Mouse (Mus musculus): ENCODE measurements around the gene Kat5. TPM values are rescaled to one million over a fixed set of nuclear protein-coding genes. Genes with fewer than 3 reads are reported as not detected.

Gene Kat5
- polyA plus RNA-seq, 1 experiment from 2014 or later = 29.6 TPM

DNA sequence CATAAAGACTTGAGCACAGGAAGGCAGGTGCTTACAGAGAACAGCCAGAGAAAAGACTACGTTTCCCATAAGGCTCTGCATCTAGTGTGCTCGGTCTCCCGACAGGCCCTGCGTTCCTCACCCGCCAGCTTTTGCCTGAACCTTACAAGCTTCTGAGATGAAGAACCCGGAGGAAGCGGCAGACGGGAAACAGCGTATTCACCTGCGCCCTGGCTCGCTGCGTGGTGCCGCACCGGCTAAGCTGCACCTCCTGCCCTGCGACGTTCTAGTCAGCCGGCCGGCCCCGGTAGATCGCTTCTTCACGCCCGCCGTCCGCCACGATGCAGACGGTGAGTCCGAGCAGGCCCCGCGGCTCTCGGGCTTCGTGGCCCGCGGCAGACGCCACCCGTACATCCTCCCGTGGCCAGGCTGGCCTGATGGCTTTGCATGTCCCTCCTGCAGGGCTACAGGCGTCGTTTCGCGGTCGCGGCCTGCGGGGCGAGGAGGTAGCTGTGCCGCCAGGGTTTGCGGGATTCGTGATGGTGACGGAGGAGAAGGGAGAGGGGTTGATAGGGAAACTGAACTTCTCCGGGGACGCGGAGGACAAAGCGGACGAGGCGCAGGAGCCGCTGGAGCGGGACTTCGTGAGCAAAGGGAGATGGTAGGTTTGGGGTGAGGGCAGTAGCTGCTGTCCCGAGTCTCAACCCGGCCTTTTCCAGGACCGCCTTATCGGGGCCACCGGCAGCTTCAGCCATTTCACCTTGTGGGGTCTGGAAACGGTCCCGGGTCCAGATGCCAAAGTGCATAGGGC is 8.1 kb downstream of the Kat5 start, which contains the start of gene Rnaseh2c:
Rnaseh2c (plus strand) TSS at position 122 of the 790 bp plus-strand sequence.
- Histone ChIP-seq H3K9me3 (replicated peaks) (no peaks in the 10 kb centered on the region), H3K4me3 (peak within 1 kb of the TSS; percentile 81), H3K36me3 (peaks cover 42% of the 10 kb centered on the region), H3K27ac (peak within 1 kb of the TSS; percentile 88), H3K4me1 (replicated peaks) (peaks cover 20% of the 10 kb centered on the region), H3K9ac (peak within 1 kb of the TSS; percentile 89), H3K4me2 (peak within 1 kb of the TSS; percentile 94), H3K27me3 (no peaks in the 10 kb centered on the region)
- WGBS = under 1% methylated on average over 64 of the region's 64 CpGs
- ATAC-seq (replicated peaks; ENCODE audit: insufficient number of reproducible peaks, insufficient read depth, low FRiP score, low read depth) = peak; percentile 66

DNA sequence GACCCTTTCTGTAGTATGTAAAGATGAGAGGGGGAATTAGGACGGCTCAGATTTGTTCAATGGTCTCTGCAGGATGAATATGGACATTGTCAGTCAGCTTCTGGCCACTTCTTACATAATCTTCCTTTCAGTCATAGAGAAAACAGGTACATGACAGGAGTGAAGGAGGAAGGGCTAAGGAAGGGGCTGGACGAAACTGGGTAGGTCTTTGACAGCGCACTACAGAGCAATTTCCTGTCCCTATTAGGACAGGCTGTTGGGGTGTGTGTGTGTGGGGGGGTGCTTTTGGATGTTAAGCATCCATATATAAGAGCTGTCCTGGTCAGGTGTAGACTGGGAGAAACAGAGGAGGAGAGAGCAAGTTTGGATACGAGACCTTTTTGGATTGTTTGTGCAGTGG is 10.8 kb downstream of the Kat5 start:
- Histone ChIP-seq H3K9ac (no peak overlapping the region), H3K4me3 (no peak overlapping the region), H3K4me1 (replicated peaks) (peaks cover 20% of the 10 kb centered on the region), H3K27me3 (no peaks in the 10 kb centered on the region), H3K27ac (no peak overlapping the region), H3K9me3 (replicated peaks) (no peaks in the 10 kb centered on the region), H3K36me3 (peaks cover 15% of the 10 kb centered on the region), H3K4me2 (no peak overlapping the region)
- ATAC-seq (replicated peaks; ENCODE audit: insufficient number of reproducible peaks, insufficient read depth, low FRiP score, low read depth) = no peak
- WGBS = 70% methylated on average over 4 of the region's 4 CpGs

DNA sequence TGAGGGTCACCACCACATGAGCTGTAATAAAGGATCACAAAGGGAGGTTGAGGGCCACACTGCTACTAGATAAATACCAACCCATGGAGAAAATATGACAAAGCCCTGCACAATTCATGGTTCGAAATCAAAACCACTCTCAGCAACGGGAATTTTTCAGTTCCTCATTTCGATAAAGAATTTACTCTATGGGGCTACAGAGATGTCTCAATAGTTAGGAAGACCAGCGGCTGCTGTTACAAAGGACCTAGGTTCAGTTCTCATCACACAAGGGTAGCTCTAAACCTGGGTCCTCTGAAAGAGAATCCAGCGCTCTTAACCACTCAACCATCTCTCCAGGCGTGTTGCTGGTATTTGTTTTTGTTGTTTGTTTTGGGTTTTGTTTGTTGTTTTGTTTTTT is 18.1 kb downstream of the Kat5 start:
- Histone ChIP-seq H3K9ac (no peak overlapping the region), H3K27ac (no peak overlapping the region), H3K9me3 (replicated peaks) (no peaks in the 10 kb centered on the region), H3K27me3 (no peaks in the 10 kb centered on the region), H3K4me1 (replicated peaks) (no peaks in the 10 kb centered on the region), H3K4me2 (no peak overlapping the region), H3K4me3 (no peak overlapping the region), H3K36me3 (no peaks in the 10 kb centered on the region)
- 78% methylated on average over 6 of the region's 6 CpGs for WGBS
- no peak for ATAC-seq (replicated peaks; ENCODE audit: insufficient number of reproducible peaks, insufficient read depth, low FRiP score, low read depth)

GRCm38 (mm10) chr19:5589159-5589558 is 20.9 kb downstream of the Kat5 start:
- ATAC-seq (replicated peaks; ENCODE audit: insufficient number of reproducible peaks, insufficient read depth, low FRiP score, low read depth) = no peak
- peaks cover 5% of the 10 kb centered on the region; the same call in 1 of the 2 replicates for H3K27me3 ChIP-seq
- no peaks in the 10 kb centered on the region for H3K4me1 ChIP-seq (replicated peaks)
- H3K4me2 ChIP-seq = no peak overlapping the region
- no peaks in the 10 kb centered on the region for H3K36me3 ChIP-seq
- WGBS = 68% methylated on average over 9 of the region's 9 CpGs
- no peak overlapping the region for H3K27ac ChIP-seq
- no peaks in the 10 kb centered on the region for H3K9me3 ChIP-seq (replicated peaks)
- no peak overlapping the region for H3K9ac ChIP-seq
- no peak overlapping the region for H3K4me3 ChIP-seq

DNA sequence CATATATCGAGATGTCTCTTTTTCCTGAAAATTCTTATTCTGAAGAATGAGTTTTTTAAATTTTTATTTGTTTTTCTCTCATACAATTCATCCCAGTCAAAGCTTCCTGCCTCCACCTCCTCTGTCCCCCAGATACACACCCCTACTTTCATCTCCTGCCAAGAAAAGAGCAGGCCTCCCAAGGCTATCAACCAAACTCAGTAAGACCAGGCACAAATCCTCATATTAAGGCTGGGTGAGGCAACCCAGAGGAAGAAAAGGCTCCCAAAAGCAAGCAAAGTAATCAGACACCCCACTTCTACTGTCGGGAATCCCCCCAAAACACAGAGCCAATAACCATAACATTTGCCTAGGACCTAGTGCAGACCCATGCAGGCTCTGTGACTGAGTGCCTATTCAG is 28.0 kb downstream of the Kat5 start:
- no peak for ATAC-seq (replicated peaks; ENCODE audit: insufficient number of reproducible peaks, insufficient read depth, low FRiP score, low read depth)
- Histone ChIP-seq H3K4me2 (no peak overlapping the region), H3K27me3 (peaks cover 6% of the 10 kb centered on the region; the same call in 1 of the 2 replicates), H3K4me1 (replicated peaks) (no peaks in the 10 kb centered on the region), H3K9ac (no peak overlapping the region), H3K4me3 (no peak overlapping the region), H3K9me3 (replicated peaks) (no peaks in the 10 kb centered on the region), H3K27ac (no peak overlapping the region), H3K36me3 (no peaks in the 10 kb centered on the region)
- WGBS = 74% methylated on average over 2 of the region's 2 CpGs

- H3K4me3 ChIP-seq = no peak overlapping the region
- H3K27me3 ChIP-seq = peaks cover 3% of the 10 kb centered on the region; the same call in 1 of the 2 replicates
- no peaks in the 10 kb centered on the region for H3K4me1 ChIP-seq (replicated peaks)
- no peaks in the 10 kb centered on the region for H3K36me3 ChIP-seq
- ATAC-seq (replicated peaks; ENCODE audit: insufficient number of reproducible peaks, insufficient read depth, low FRiP score, low read depth) = no peak
- WGBS = 80% methylated on average over 6 of the region's 6 CpGs
- no peaks in the 10 kb centered on the region for H3K9me3 ChIP-seq (replicated peaks)
- H3K27ac ChIP-seq = no peak overlapping the region
- H3K9ac ChIP-seq = no peak overlapping the region
- H3K4me2 ChIP-seq = no peak overlapping the region
These were observed 29.3 kb downstream of the Kat5 start for GRCm38 (mm10) chr19:5580776-5581175.

DNA sequence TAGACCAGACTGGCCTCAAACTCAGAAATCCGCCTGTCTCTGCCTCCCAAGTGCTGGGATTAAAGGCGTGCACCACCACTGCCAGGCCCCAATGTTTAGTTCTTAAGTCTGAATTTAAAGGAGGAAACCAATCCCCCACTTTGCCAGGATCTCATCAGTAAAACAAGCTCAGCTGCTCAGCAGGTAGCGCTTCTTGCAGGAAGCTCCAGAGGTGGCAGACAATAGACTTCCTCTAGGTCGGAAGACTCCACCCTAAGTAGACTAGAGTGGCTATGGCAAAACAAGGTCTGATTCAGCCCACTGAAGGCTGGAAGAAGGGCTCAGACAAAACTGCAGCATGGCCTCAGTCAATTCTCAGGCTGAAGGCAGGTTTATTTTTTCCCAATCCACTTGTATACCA is 30.1 kb downstream of the Kat5 start:
- peaks cover 3% of the 10 kb centered on the region; the same call in 1 of the 2 replicates for H3K27me3 ChIP-seq
- H3K4me2 ChIP-seq = no peak overlapping the region
- no peaks in the 10 kb centered on the region for H3K4me1 ChIP-seq (replicated peaks)
- H3K27ac ChIP-seq = no peak overlapping the region
- no peaks in the 10 kb centered on the region for H3K9me3 ChIP-seq (replicated peaks)
- ATAC-seq (replicated peaks; ENCODE audit: insufficient number of reproducible peaks, insufficient read depth, low FRiP score, low read depth) = no peak
- H3K9ac ChIP-seq = no peak overlapping the region
- no peaks in the 10 kb centered on the region for H3K36me3 ChIP-seq
- 71% methylated on average over 4 of the region's 4 CpGs for WGBS
- no peak overlapping the region for H3K4me3 ChIP-seq

GRCm38 (mm10) chr19:5575336-5575735 is 34.7 kb downstream of the Kat5 start:
- H3K9me3 ChIP-seq (replicated peaks) = no peaks in the 10 kb centered on the region
- WGBS = 95% methylated on average over 1 of the region's 1 CpGs
- no peak for ATAC-seq (replicated peaks; ENCODE audit: insufficient number of reproducible peaks, insufficient read depth, low FRiP score, low read depth)
- H3K36me3 ChIP-seq = peaks cover 2% of the 10 kb centered on the region; the same call in 1 of the 2 replicates
- no peak overlapping the region for H3K4me3 ChIP-seq
- H3K4me2 ChIP-seq = no peak overlapping the region
- H3K27ac ChIP-seq = no peak overlapping the region
- 0 out of 2 replicates have a peak, but pooled peaks cover 1% of the 10 kb centered on the region for H3K27me3 ChIP-seq
- 0 out of 2 replicates have a peak, but pooled peaks cover 2% of the 10 kb centered on the region for H3K4me1 ChIP-seq (replicated peaks)
- H3K9ac ChIP-seq = no peak overlapping the region

DNA sequence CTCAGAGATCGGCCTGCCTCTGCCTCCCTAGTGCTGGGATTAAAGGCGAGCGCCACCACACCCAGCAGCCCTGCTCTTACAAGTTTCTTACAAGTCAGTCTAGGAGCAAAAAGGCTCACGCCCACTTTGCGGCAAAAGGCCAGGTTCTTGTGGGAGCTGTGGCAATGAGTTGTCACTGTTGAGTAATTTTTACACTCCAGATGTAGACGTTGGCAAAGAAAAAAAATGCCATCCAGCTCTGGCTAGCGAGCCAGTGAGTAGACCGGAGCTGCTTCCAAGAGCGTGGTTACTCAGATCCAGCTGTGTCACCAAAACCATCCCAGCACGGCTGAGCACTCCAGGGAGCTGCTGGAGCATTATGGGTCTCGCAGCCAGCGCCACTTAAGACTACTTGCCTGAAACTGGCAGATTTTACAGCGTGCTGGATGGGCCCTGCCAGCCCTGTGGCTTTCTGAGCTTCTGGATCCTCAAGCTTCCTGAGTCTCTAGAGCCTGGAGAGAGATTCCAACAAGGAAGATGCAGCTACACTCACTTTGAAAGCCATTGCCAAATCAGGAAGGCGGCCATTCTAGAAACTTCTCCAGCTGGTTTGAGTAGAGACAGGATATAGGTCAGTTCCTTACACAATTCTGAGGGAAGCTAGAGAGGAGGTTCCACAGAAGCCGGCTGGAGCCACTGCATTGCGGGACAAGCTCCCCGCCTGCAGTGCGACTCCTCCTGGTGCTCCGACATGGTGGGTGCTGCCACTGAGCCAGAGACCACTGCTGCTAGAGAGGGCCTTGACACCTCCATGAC is 37.5 kb downstream of the Kat5 start:
- Histone ChIP-seq H3K27ac (no peak overlapping the region), H3K36me3 (peaks cover 7% of the 10 kb centered on the region; the same call in 1 of the 2 replicates), H3K4me1 (replicated peaks) (peaks cover 14% of the 10 kb centered on the region), H3K4me2 (no peak overlapping the region), H3K27me3 (0 out of 2 replicates have a peak, but pooled peaks cover 12% of the 10 kb centered on the region), H3K9me3 (replicated peaks) (no peaks in the 10 kb centered on the region), H3K9ac (no peak overlapping the region), H3K4me3 (no peak overlapping the region)
- no peak for ATAC-seq (replicated peaks; ENCODE audit: insufficient number of reproducible peaks, insufficient read depth, low FRiP score, low read depth)
- WGBS = 81% methylated on average over 19 of the region's 19 CpGs

DNA sequence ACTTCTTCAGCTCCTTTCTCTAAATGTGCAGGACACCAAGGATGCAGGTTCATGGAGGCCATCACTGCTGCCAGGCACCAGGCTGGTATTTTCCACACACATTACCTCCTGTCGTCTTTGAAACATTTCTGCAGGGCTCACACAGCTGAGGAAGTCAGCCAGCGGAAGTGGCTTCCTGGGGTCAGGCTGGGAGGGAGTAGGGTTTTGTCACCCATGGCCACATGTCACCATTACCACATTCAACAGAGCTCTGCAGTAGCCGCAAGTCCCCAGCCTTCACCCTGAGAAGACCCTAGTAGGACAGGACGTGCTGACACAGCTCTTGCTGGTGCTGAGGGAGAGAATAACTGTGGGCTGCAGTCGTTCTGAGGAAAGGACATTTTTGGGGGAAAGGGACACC is 38.2 kb downstream of the Kat5 start:
- Histone ChIP-seq H3K4me1 (replicated peaks) (peaks cover 17% of the 10 kb centered on the region), H3K27me3 (0 out of 2 replicates have a peak, but pooled peaks cover 12% of the 10 kb centered on the region), H3K27ac (no peak overlapping the region), H3K4me3 (no peak overlapping the region), H3K9me3 (replicated peaks) (no peaks in the 10 kb centered on the region), H3K36me3 (peaks cover 7% of the 10 kb centered on the region; the same call in 1 of the 2 replicates), H3K9ac (no peak overlapping the region), H3K4me2 (no peak overlapping the region)
- no peak for ATAC-seq (replicated peaks; ENCODE audit: insufficient number of reproducible peaks, insufficient read depth, low FRiP score, low read depth)
- 66% methylated on average over 5 of the region's 5 CpGs for WGBS

Measured in heart, embryonic 15.5 days (tissue).